Mouse (Mus musculus): ENCODE results near the gene Prlr. TPM values are rescaled to one million over a fixed set of nuclear protein-coding genes. Genes with fewer than 3 reads are reported as not detected.

Gene Prlr
- total and polyA plus RNA-seq, 2 experiments from 2014 or later: 0.57 to 0.90 TPM

GRCm38 (mm10) chr15:10313522-10314455 is 136.8 kb downstream of the Prlr start:
- no peak for ATAC-seq (ENCODE audit: insufficient read depth, low read depth)
- Histone ChIP-seq H3K9ac (replicated peaks; ENCODE audit: low read depth, low read length) (no peak overlapping the region), H3K36me3 (replicated peaks; ENCODE audit: control insufficient read depth, insufficient read depth, low read length) (no peaks in the 10 kb centered on the region), H3K4me2 (ENCODE audit: low read depth, low read length) (no peak overlapping the region), H3K27ac (ENCODE audit: low read depth) (no peak overlapping the region), H3K27me3 (ENCODE audit: control insufficient read depth, insufficient read depth, low read length) (no peaks in the 10 kb centered on the region), H3K4me3 (ENCODE audit: low read depth, low read length) (no peak overlapping the region), H3K4me1 (ENCODE audit: control insufficient read depth, insufficient read depth) (no peaks in the 10 kb centered on the region), H3K9me3 (replicated peaks; ENCODE audit: control insufficient read depth, low read length) (no peaks in the 10 kb centered on the region)
- 47% methylated on average over 7 of the region's 7 CpGs for WGBS
- peak; percentile 29 for DNase-seq (ENCODE audit: low spot score)
- TF ChIP-seq CTCF (IDR thresholded peaks at IDR 0.05; ENCODE audit: low read depth) (peak; percentile 61), EP300 (IDR thresholded peaks at IDR 0.05; ENCODE audit: low read depth) (no peak)

- no peaks in the 10 kb centered on the region for H3K9me3 ChIP-seq (replicated peaks; ENCODE audit: control insufficient read depth, low read length)
- ATAC-seq (ENCODE audit: insufficient read depth, low read depth) (no peak), DNase-seq (ENCODE audit: low spot score) (no peak)
- H3K27me3 ChIP-seq (ENCODE audit: control insufficient read depth, insufficient read depth, low read length): no peaks in the 10 kb centered on the region
- H3K36me3 ChIP-seq (replicated peaks; ENCODE audit: control insufficient read depth, insufficient read depth, low read length): no peaks in the 10 kb centered on the region
- no peak for TF ChIP-seq CTCF (IDR thresholded peaks at IDR 0.05; ENCODE audit: low read depth)
- TF ChIP-seq EP300 (IDR thresholded peaks at IDR 0.05; ENCODE audit: low read depth): no peak
- WGBS: 85% methylated on average over 2 of the region's 2 CpGs
- H3K9ac ChIP-seq (replicated peaks; ENCODE audit: low read depth, low read length): no peak within 1 kb of the TSS
- no peak within 1 kb of the TSS for H3K27ac ChIP-seq (ENCODE audit: low read depth)
- no peak within 1 kb of the TSS for H3K4me3 ChIP-seq (ENCODE audit: low read depth, low read length)
- no peak within 1 kb of the TSS for H3K4me2 ChIP-seq (ENCODE audit: low read depth, low read length)
- no peaks in the 10 kb centered on the region for H3K4me1 ChIP-seq (ENCODE audit: control insufficient read depth, insufficient read depth)
These were observed 148.0 kb downstream of the Prlr start, which contains the start of gene Gm21973 for GRCm38 (mm10) chr15:10325080-10325479. Gene Gm21973 (plus strand): TSS chr15:10325380.

GRCm38 (mm10) chr15:10330626-10331025 is 153.6 kb downstream of the Prlr start:
- no peaks in the 10 kb centered on the region for H3K4me1 ChIP-seq (ENCODE audit: control insufficient read depth, insufficient read depth)
- H3K27me3 ChIP-seq (ENCODE audit: control insufficient read depth, insufficient read depth, low read length): no peaks in the 10 kb centered on the region
- 69% methylated on average over 3 of the region's 3 CpGs for WGBS
- H3K9me3 ChIP-seq (replicated peaks; ENCODE audit: control insufficient read depth, low read length): no peaks in the 10 kb centered on the region
- no peak overlapping the region for H3K4me3 ChIP-seq (ENCODE audit: low read depth, low read length)
- TF ChIP-seq CTCF (IDR thresholded peaks at IDR 0.05; ENCODE audit: low read depth) (no peak), EP300 (IDR thresholded peaks at IDR 0.05; ENCODE audit: low read depth) (no peak)
- H3K27ac ChIP-seq (ENCODE audit: low read depth): no peak overlapping the region
- ATAC-seq (ENCODE audit: insufficient read depth, low read depth) (no peak), DNase-seq (ENCODE audit: low spot score) (no peak)
- no peak overlapping the region for H3K9ac ChIP-seq (replicated peaks; ENCODE audit: low read depth, low read length)
- no peak overlapping the region for H3K4me2 ChIP-seq (ENCODE audit: low read depth, low read length)
- H3K36me3 ChIP-seq (replicated peaks; ENCODE audit: control insufficient read depth, insufficient read depth, low read length): no peaks in the 10 kb centered on the region

GRCm38 (mm10) chr15:10332566-10332965 is 155.5 kb downstream of the Prlr start:
- Histone ChIP-seq H3K27ac (ENCODE audit: low read depth) (no peak overlapping the region), H3K9me3 (replicated peaks; ENCODE audit: control insufficient read depth, low read length) (no peaks in the 10 kb centered on the region), H3K4me1 (ENCODE audit: control insufficient read depth, insufficient read depth) (no peaks in the 10 kb centered on the region), H3K36me3 (replicated peaks; ENCODE audit: control insufficient read depth, insufficient read depth, low read length) (no peaks in the 10 kb centered on the region), H3K9ac (replicated peaks; ENCODE audit: low read depth, low read length) (no peak overlapping the region), H3K4me2 (ENCODE audit: low read depth, low read length) (no peak overlapping the region), H3K27me3 (ENCODE audit: control insufficient read depth, insufficient read depth, low read length) (no peaks in the 10 kb centered on the region), H3K4me3 (ENCODE audit: low read depth, low read length) (no peak overlapping the region)
- DNase-seq (ENCODE audit: low spot score): no peak
- ATAC-seq (ENCODE audit: insufficient read depth, low read depth): no peak
- 78% methylated on average over 1 of the region's 1 CpGs for WGBS
- no peak for TF ChIP-seq EP300 (IDR thresholded peaks at IDR 0.05; ENCODE audit: low read depth)
- TF ChIP-seq CTCF (IDR thresholded peaks at IDR 0.05; ENCODE audit: low read depth): no peak

- Histone ChIP-seq H3K4me1 (ENCODE audit: control insufficient read depth, insufficient read depth) (no peaks in the 10 kb centered on the region), H3K4me3 (ENCODE audit: low read depth, low read length) (no peak overlapping the region), H3K4me2 (ENCODE audit: low read depth, low read length) (no peak overlapping the region), H3K9ac (replicated peaks; ENCODE audit: low read depth, low read length) (no peak overlapping the region), H3K27me3 (ENCODE audit: control insufficient read depth, insufficient read depth, low read length) (no peaks in the 10 kb centered on the region), H3K9me3 (replicated peaks; ENCODE audit: control insufficient read depth, low read length) (no peaks in the 10 kb centered on the region), H3K36me3 (replicated peaks; ENCODE audit: control insufficient read depth, insufficient read depth, low read length) (no peaks in the 10 kb centered on the region), H3K27ac (ENCODE audit: low read depth) (no peak overlapping the region)
- 55% methylated on average over 3 of the region's 3 CpGs for WGBS
- ATAC-seq (ENCODE audit: insufficient read depth, low read depth) (no peak), DNase-seq (ENCODE audit: low spot score) (no peak)
- TF ChIP-seq CTCF (IDR thresholded peaks at IDR 0.05; ENCODE audit: low read depth) (no peak), EP300 (IDR thresholded peaks at IDR 0.05; ENCODE audit: low read depth) (no peak)
These were observed 161.6 kb downstream of the Prlr start for GRCm38 (mm10) chr15:10338606-10339005.

All from heart, postnatal 0 days (tissue).